ENCODE assay signal across 1 mouse cellular context in genomic region chr19:4811063-4811908, GRCm38 (mm10).
TF ChIP-seq lines count a peak whose summit lies in the region.

Gm21992 (minus strand) TSS chr19:4811612.
Rbm14 (minus strand) TSS chr19:4811634.

TF ChIP-seq in MEL, 35 proteins besides CTCF, POLR2A, EP300 and RAD21 (continued from another document):
- TF ChIP-seq HCFC1 (IDR thresholded peaks at IDR 0.05; ENCODE audit: low read depth, low read length) (peak; percentile 79), TAL1 (IDR thresholded peaks at IDR 0.05; ENCODE audit: low read length) (no peak), MYB (IDR thresholded peaks at IDR 0.05; ENCODE audit: low read depth, low read length) (peak; percentile 86), SIN3A (IDR thresholded peaks at IDR 0.05; ENCODE audit: low read length) (peak; percentile 75)
